Mouse (Mus musculus): ENCODE measurements around the gene Camta1. TPM values are rescaled to one million over a fixed set of nuclear protein-coding genes. Genes with fewer than 3 reads are reported as not detected.
A peak's percentile ranks its signal among the peaks of the same experiment; 100 is the strongest.

The Camta1 gene
- polyA plus RNA-seq, 1 experiment from 2014 or later, result 106 TPM

- Histone ChIP-seq H3K9ac (ENCODE audit: low read length) (no peak overlapping the region), H3K36me3 (ENCODE audit: control insufficient read depth, insufficient read depth, low read length) (no peaks in the 10 kb centered on the region), H3K27ac (replicated peaks; ENCODE audit: low read depth, low read length) (no peak overlapping the region), H3K27me3 (ENCODE audit: control insufficient read depth, insufficient read depth, low read length) (no peaks in the 10 kb centered on the region), H3K4me2 (ENCODE audit: low read depth, severe bottlenecking) (no peak overlapping the region), H3K9me3 (ENCODE audit: control insufficient read depth, low read length) (no peaks in the 10 kb centered on the region), H3K4me3 (ENCODE audit: low read depth, low read length) (no peak overlapping the region), H3K4me1 (ENCODE audit: control insufficient read depth, insufficient read depth, low read length) (peaks cover 2% of the 10 kb centered on the region; the same call in 1 of the 2 replicates)
- WGBS, result 36% methylated on average over 18 of the region's 18 CpGs
- no peak for ATAC-seq (ENCODE audit: insufficient number of reproducible peaks, low FRiP score, low TSS enrichment, low read depth)
- DNase-seq (ENCODE audit: low spot score), result no peak
These were observed 691.0 kb downstream of the Camta1 start for GRCm38 (mm10) chr4:151170658-151171057.

- no peak overlapping the region for H3K9ac ChIP-seq (ENCODE audit: low read length)
- DNase-seq (ENCODE audit: low spot score) (no peak), ATAC-seq (ENCODE audit: insufficient number of reproducible peaks, low FRiP score, low TSS enrichment, low read depth) (no peak)
- H3K4me2 ChIP-seq (ENCODE audit: low read depth, severe bottlenecking), result no peak overlapping the region
- no peak overlapping the region for H3K4me3 ChIP-seq (ENCODE audit: low read depth, low read length)
- H3K36me3 ChIP-seq (ENCODE audit: control insufficient read depth, insufficient read depth, low read length), result no peaks in the 10 kb centered on the region
- no peaks in the 10 kb centered on the region for H3K27me3 ChIP-seq (ENCODE audit: control insufficient read depth, insufficient read depth, low read length)
- H3K27ac ChIP-seq (replicated peaks; ENCODE audit: low read depth, low read length), result no peak overlapping the region
- WGBS, result 91% methylated on average over 6 of the region's 6 CpGs
- 0 out of 2 replicates have a peak, but pooled peaks cover 2% of the 10 kb centered on the region for H3K4me1 ChIP-seq (ENCODE audit: control insufficient read depth, insufficient read depth, low read length)
- H3K9me3 ChIP-seq (ENCODE audit: control insufficient read depth, low read length), result no peaks in the 10 kb centered on the region
These were observed 694.7 kb downstream of the Camta1 start for GRCm38 (mm10) chr4:151166969-151167368.

GRCm38 (mm10) chr4:151165539-151165938 is 696.1 kb downstream of the Camta1 start:
- WGBS, result 26% methylated on average over 10 of the region's 10 CpGs
- H3K27ac ChIP-seq (replicated peaks; ENCODE audit: low read depth, low read length), result no peak overlapping the region
- H3K9me3 ChIP-seq (ENCODE audit: control insufficient read depth, low read length), result no peaks in the 10 kb centered on the region
- no peaks in the 10 kb centered on the region for H3K36me3 ChIP-seq (ENCODE audit: control insufficient read depth, insufficient read depth, low read length)
- DNase-seq (ENCODE audit: low spot score) (no peak), ATAC-seq (ENCODE audit: insufficient number of reproducible peaks, low FRiP score, low TSS enrichment, low read depth) (no peak)
- H3K27me3 ChIP-seq (ENCODE audit: control insufficient read depth, insufficient read depth, low read length), result no peaks in the 10 kb centered on the region
- no peak overlapping the region for H3K4me3 ChIP-seq (ENCODE audit: low read depth, low read length)
- no peak overlapping the region for H3K4me2 ChIP-seq (ENCODE audit: low read depth, severe bottlenecking)
- H3K9ac ChIP-seq (ENCODE audit: low read length), result no peak overlapping the region
- no peaks in the 10 kb centered on the region for H3K4me1 ChIP-seq (ENCODE audit: control insufficient read depth, insufficient read depth, low read length)

GRCm38 (mm10) chr4:151164309-151164708 is 697.4 kb downstream of the Camta1 start:
- no peaks in the 10 kb centered on the region for H3K36me3 ChIP-seq (ENCODE audit: control insufficient read depth, insufficient read depth, low read length)
- H3K4me2 ChIP-seq (ENCODE audit: low read depth, severe bottlenecking), result no peak overlapping the region
- no peak overlapping the region for H3K4me3 ChIP-seq (ENCODE audit: low read depth, low read length)
- H3K9ac ChIP-seq (ENCODE audit: low read length), result no peak overlapping the region
- ATAC-seq (ENCODE audit: insufficient number of reproducible peaks, low FRiP score, low TSS enrichment, low read depth) (no peak), DNase-seq (ENCODE audit: low spot score) (no peak)
- 64% methylated on average over 1 of the region's 1 CpGs for WGBS
- H3K27me3 ChIP-seq (ENCODE audit: control insufficient read depth, insufficient read depth, low read length), result no peaks in the 10 kb centered on the region
- no peaks in the 10 kb centered on the region for H3K9me3 ChIP-seq (ENCODE audit: control insufficient read depth, low read length)
- H3K27ac ChIP-seq (replicated peaks; ENCODE audit: low read depth, low read length), result no peak overlapping the region
- H3K4me1 ChIP-seq (ENCODE audit: control insufficient read depth, insufficient read depth, low read length), result no peaks in the 10 kb centered on the region

GRCm38 (mm10) chr4:151161869-151162268 is 699.8 kb downstream of the Camta1 start:
- 44% methylated on average over 6 of the region's 6 CpGs for WGBS
- Histone ChIP-seq H3K36me3 (ENCODE audit: control insufficient read depth, insufficient read depth, low read length) (no peaks in the 10 kb centered on the region), H3K27ac (replicated peaks; ENCODE audit: low read depth, low read length) (no peak overlapping the region), H3K9ac (ENCODE audit: low read length) (no peak overlapping the region), H3K4me3 (ENCODE audit: low read depth, low read length) (no peak overlapping the region), H3K9me3 (ENCODE audit: control insufficient read depth, low read length) (no peaks in the 10 kb centered on the region), H3K27me3 (ENCODE audit: control insufficient read depth, insufficient read depth, low read length) (no peaks in the 10 kb centered on the region), H3K4me2 (ENCODE audit: low read depth, severe bottlenecking) (no peak overlapping the region), H3K4me1 (ENCODE audit: control insufficient read depth, insufficient read depth, low read length) (no peaks in the 10 kb centered on the region)
- ATAC-seq (ENCODE audit: insufficient number of reproducible peaks, low FRiP score, low TSS enrichment, low read depth), result no peak
- peak; percentile 57 for DNase-seq (ENCODE audit: low spot score)

- Histone ChIP-seq H3K27me3 (ENCODE audit: control insufficient read depth, insufficient read depth, low read length) (no peaks in the 10 kb centered on the region), H3K9ac (ENCODE audit: low read length) (no peak overlapping the region), H3K36me3 (ENCODE audit: control insufficient read depth, insufficient read depth, low read length) (no peaks in the 10 kb centered on the region), H3K4me3 (ENCODE audit: low read depth, low read length) (no peak overlapping the region), H3K4me1 (ENCODE audit: control insufficient read depth, insufficient read depth, low read length) (no peaks in the 10 kb centered on the region), H3K27ac (replicated peaks; ENCODE audit: low read depth, low read length) (no peak overlapping the region), H3K4me2 (ENCODE audit: low read depth, severe bottlenecking) (no peak overlapping the region), H3K9me3 (ENCODE audit: control insufficient read depth, low read length) (no peaks in the 10 kb centered on the region)
- ATAC-seq (ENCODE audit: insufficient number of reproducible peaks, low FRiP score, low TSS enrichment, low read depth) (no peak), DNase-seq (ENCODE audit: low spot score) (no peak)
- WGBS, result 74% methylated on average over 4 of the region's 4 CpGs
These were observed 700.7 kb downstream of the Camta1 start for GRCm38 (mm10) chr4:151160932-151161331.

- H3K27me3 ChIP-seq (ENCODE audit: control insufficient read depth, insufficient read depth, low read length), result no peaks in the 10 kb centered on the region
- ATAC-seq (ENCODE audit: insufficient number of reproducible peaks, low FRiP score, low TSS enrichment, low read depth) (no peak), DNase-seq (ENCODE audit: low spot score) (no peak)
- no peaks in the 10 kb centered on the region for H3K4me1 ChIP-seq (ENCODE audit: control insufficient read depth, insufficient read depth, low read length)
- H3K9ac ChIP-seq (ENCODE audit: low read length), result no peak overlapping the region
- H3K4me3 ChIP-seq (ENCODE audit: low read depth, low read length), result no peak overlapping the region
- no peak overlapping the region for H3K4me2 ChIP-seq (ENCODE audit: low read depth, severe bottlenecking)
- 75% methylated on average over 8 of the region's 8 CpGs for WGBS
- no peaks in the 10 kb centered on the region for H3K36me3 ChIP-seq (ENCODE audit: control insufficient read depth, insufficient read depth, low read length)
- H3K27ac ChIP-seq (replicated peaks; ENCODE audit: low read depth, low read length), result no peak overlapping the region
- no peaks in the 10 kb centered on the region for H3K9me3 ChIP-seq (ENCODE audit: control insufficient read depth, low read length)
These were observed 701.2 kb downstream of the Camta1 start for GRCm38 (mm10) chr4:151160476-151160875.

- H3K4me1 ChIP-seq (ENCODE audit: control insufficient read depth, insufficient read depth, low read length), result no peaks in the 10 kb centered on the region
- H3K27ac ChIP-seq (replicated peaks; ENCODE audit: low read depth, low read length), result no peak overlapping the region
- H3K4me2 ChIP-seq (ENCODE audit: low read depth, severe bottlenecking), result no peak overlapping the region
- ATAC-seq (ENCODE audit: insufficient number of reproducible peaks, low FRiP score, low TSS enrichment, low read depth) (no peak), DNase-seq (ENCODE audit: low spot score) (no peak)
- no peaks in the 10 kb centered on the region for H3K36me3 ChIP-seq (ENCODE audit: control insufficient read depth, insufficient read depth, low read length)
- no peaks in the 10 kb centered on the region for H3K27me3 ChIP-seq (ENCODE audit: control insufficient read depth, insufficient read depth, low read length)
- no peak overlapping the region for H3K4me3 ChIP-seq (ENCODE audit: low read depth, low read length)
- H3K9me3 ChIP-seq (ENCODE audit: control insufficient read depth, low read length), result no peaks in the 10 kb centered on the region
- WGBS, result 64% methylated on average over 3 of the region's 3 CpGs
- no peak overlapping the region for H3K9ac ChIP-seq (ENCODE audit: low read length)
These were observed 703.4 kb downstream of the Camta1 start for GRCm38 (mm10) chr4:151158250-151158649.

GRCm38 (mm10) chr4:151156904-151157303 is 704.8 kb downstream of the Camta1 start:
- no peaks in the 10 kb centered on the region for H3K36me3 ChIP-seq (ENCODE audit: control insufficient read depth, insufficient read depth, low read length)
- H3K27ac ChIP-seq (replicated peaks; ENCODE audit: low read depth, low read length), result no peak overlapping the region
- 3% methylated on average over 7 of the region's 7 CpGs for WGBS
- no peaks in the 10 kb centered on the region for H3K9me3 ChIP-seq (ENCODE audit: control insufficient read depth, low read length)
- peaks cover 3% of the 10 kb centered on the region; the same call in 1 of the 2 replicates for H3K4me1 ChIP-seq (ENCODE audit: control insufficient read depth, insufficient read depth, low read length)
- no peak overlapping the region for H3K4me2 ChIP-seq (ENCODE audit: low read depth, severe bottlenecking)
- H3K4me3 ChIP-seq (ENCODE audit: low read depth, low read length), result no peak overlapping the region
- peak; percentile 91 for DNase-seq (ENCODE audit: low spot score)
- no peaks in the 10 kb centered on the region for H3K27me3 ChIP-seq (ENCODE audit: control insufficient read depth, insufficient read depth, low read length)
- no peak for ATAC-seq (ENCODE audit: insufficient number of reproducible peaks, low FRiP score, low TSS enrichment, low read depth)
- no peak overlapping the region for H3K9ac ChIP-seq (ENCODE audit: low read length)

All from limb, embryonic 11.5 days (tissue).